Mouse (Mus musculus) bone marrow macrophage, adult 2 months (primary cell): Measurements from ENCODE around the gene Hopx.

Experiments used
- CTCF ChIP-seq: IDR thresholded peaks from 2 replicates; pipeline ENCODE4 v1.5.1; 2012; ENCODE audit warnings: low read depth, mild to moderate bottlenecking, low read length, moderate library complexity
- POLR2A ChIP-seq: IDR thresholded peaks from 2 replicates; pipeline ENCODE4 v1.6.1; 2012; ENCODE audit warnings: mild to moderate bottlenecking, low read depth, low read length, borderline replicate concordance

- no peak for TF ChIP-seq CTCF
- TF ChIP-seq POLR2A: no peak
These were observed 39.0 kb downstream of the Hopx start for GRCm38 (mm10) chr5:77075951-77076350.
